Mouse (Mus musculus): ENCODE data around the gene Uqcr10. TPM values are rescaled to one million over a fixed set of nuclear protein-coding genes. Genes with fewer than 3 reads are reported as not detected.

The Uqcr10 gene
- total RNA-seq, 2 experiments from 2014 or later: 253 to 282 TPM

DNA sequence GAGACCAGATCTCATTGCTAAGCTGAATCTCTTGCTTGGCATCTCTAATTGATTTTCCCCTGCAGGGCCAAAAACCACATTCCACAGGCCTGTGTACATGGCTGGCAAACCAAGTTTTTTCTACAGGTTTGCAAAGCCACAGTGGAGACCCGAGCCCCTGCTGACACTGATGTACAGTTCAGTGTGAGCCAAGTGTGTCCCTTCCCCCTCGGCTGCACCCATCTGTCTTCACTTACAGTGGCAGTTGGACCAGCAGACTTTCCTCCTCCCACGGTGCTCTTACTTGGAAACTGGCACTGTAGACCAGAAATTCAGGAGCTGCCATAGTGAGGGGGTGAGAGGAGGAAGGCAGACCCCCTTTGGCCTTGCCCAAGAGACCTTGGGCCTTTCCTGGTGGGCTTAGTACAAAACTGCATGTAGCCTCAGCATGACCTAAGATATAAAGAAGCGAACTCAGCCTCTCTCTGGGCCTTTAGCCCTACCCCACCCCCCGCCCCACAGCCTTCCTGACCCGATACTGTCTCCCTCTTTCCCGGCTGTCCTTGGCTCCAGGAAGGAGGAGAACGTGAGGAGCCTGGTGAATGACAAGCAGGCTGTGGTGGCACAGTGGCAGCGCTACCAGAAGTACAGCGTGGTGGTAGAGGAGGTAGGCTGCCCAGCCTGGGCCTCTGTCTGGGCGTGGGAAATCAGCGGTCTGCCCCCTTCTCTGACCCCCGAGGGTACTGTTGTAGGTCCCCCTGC is 25.3 kb downstream of the Uqcr10 start:
- intact Hi-C loops (cut with DNase I): no loop called here

DNA sequence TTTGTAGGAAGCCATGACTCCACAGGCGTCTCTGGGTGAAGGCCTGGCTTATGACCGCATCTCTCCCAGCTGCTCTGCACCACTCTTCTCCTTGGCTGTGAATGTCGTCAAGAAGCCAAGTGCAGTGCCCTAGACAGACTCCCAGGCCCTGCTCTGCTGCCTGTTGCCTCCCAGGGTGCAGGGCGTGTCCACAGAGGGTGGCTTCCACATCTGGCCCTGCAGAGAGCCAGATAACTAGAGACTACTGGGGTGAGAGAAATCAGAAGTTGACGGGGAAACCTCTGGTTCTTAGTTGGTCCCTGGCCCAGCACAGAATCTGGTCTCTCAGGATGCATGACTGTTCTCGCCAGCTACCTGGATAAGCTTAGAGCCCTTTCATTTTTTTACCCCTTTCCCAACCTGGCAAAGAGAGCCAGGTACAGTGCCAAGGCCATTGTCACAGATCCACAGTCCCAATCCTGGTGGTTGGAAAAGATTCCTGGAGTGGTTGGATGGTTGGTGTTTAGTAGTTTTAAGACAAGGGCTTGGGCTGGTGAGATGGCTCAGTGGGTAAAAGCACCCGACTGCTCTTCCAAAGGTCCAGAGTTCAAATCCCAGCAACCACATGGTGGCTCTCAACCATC is 26.8 kb downstream of the Uqcr10 start:
- intact Hi-C loops (cut with DNase I): no loop called here
- DNase-seq: no peak

More for the DNA sequence above, 25.3 kb downstream of the Uqcr10 start:
- DNase-seq: peak; percentile 75

DNA sequence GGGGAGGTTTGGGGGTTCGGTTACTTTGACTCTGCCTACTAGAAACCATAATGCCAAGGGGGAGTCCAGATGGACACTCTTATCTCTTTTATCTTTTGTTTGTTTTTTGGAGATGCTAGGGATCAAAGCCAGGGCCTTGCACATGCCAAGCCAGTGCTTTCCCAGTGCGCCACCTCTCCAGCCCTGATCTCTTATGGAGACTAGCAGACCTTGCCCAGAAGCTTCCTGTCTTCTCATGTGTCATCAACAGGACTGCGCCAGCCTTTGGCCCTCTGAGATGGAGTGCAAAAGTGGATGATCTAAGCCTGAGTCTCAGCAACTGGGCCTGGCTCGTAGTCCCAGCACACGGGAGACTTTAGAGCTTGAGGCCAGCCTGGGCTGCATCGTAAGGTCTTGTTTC is 28.4 kb downstream of the Uqcr10 start:
- intact Hi-C loops (cut with DNase I): no loop called here
- no peak for DNase-seq

DNA sequence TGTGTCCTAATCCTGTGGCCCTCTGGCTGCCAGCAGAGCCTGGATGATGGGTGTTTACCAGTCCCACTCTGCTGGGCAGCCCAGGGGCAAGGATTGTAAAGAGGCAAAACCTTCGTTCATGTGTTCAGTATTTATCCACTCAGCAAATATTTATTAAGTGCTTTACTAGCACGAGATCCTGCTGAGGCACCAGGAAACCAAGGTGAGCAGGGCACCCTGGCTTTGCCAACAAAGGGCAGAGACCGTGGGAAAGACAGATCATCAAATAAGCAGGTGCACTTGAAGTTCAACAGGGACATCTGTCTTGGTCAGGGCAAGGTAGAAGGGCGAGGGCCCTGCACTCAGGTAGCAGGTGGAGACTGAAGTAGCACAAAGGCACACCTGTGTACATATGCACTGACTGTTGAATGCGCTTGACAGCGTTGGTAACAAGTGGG is 29.0 kb downstream of the Uqcr10 start:
- intact Hi-C loops (cut with DNase I): no loop called here
- no peak for DNase-seq

DNA sequence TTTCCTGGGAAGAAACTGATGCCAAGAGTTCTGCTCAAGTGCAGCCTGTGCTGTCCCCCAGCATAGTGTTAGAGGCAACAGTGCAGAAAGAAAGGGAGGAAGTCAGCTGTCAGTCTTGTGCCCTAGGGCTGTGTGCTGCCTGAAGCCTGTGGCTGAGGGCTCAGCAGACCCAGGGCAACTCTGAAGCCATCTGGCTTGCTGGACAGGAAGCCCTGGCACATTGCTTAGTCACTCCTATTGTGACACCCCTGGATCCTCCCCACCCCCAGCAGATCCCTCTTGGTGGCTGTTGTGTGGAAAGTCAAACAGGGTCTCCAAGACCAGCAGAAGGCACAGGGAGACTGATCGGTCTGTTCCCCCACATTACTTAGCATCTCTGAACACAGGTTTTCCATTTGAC is 29.5 kb downstream of the Uqcr10 start:
- intact Hi-C loops (cut with DNase I): no loop called here

DNA sequence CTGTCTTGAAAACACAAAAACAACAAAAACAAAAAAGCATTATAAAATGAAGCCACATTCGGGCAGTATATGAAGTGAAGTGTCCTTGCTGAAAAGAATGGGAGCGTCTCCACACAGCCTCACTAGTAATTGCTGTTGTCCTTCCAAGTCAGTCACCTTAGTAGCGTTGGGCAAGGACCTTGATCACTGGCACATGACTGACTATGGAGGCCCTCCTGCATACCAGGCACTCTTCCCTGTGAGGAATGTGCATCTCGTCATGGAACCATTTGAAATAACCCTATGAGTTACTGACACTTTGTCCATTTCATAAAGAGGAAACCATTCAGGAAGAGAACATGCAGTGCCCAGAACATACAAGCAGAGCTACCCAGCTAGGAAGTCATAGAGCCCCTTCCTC is 32.4 kb downstream of the Uqcr10 start:
- no peak for DNase-seq
- intact Hi-C loops (cut with DNase I): no loop called here

More for the DNA sequence above, 29.5 kb downstream of the Uqcr10 start:
- peak; percentile 19 for DNase-seq

DNA sequence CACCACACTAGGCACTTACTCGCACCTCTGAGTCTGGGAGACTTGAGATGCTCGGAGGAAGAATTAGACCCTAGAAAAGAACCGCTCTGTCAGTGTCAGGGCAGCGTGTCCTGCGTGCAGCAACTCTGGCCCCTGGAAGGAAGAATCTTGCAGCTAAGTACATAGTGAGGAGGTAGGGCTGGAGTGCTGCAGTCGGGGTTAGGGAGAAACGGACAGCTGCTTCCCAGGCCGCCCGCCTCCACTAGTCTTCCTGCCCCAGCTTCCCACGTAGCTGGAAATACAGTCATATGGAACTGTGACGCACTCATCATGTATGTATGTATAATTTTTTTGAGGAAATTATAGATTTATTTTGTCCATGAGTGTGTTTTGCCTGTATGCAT is 41.7 kb downstream of the Uqcr10 start:
- intact Hi-C loops (cut with DNase I): no loop called here
- DNase-seq: no peak

DNA sequence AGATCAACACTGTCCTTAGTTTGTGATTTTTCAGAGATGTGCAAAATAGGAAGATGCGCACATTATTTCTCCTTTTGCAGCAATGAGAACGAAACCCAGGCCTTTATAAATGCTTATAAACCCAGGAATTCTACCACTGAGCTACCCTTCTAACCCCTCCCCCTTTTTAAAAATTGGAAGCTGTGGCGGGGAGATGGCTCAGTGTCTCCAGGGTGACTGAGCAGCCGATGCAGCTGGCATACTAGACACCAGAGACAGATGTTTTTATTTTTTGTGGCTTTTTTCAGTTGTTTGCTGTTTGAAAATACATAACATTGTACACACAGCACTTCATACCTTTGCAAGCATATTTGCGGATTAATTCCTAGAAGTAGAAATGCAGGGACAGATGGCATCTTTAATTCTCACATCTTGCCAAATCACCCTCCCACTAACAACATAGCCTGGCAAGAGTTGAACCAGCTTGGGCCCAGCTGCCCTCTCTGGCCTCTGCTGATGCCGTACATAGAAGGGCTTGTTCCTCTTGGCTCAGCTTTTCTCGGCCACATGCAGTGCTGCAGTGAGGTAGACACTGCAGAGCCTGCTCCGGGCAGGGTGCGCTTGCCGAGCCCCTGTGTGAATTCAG is 42.2 kb downstream of the Uqcr10 start:
- peak; percentile 83 for DNase-seq
- intact Hi-C loops (cut with DNase I): no loop called here

DNA sequence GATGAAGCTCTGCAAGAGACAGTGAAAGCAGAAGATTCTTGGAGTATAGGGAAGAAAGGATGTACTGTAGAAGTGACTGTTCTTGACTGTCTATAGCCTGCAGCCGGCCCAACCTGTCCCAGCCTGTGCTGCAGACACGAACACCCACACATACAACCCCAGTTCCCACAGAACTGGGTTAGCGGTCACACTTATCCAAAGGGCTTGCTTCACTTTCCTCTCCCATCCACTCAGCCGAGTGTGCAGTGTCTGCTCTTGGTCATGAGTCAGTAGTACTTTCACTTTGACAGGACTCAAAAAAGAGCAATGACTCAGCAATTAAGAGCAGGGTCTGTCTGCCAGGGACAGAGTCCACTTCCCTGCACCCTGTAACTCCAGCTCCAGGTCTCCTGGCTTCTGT is 42.8 kb downstream of the Uqcr10 start:
- DNase-seq: no peak
- intact Hi-C loops (cut with DNase I): no loop called here

DNA sequence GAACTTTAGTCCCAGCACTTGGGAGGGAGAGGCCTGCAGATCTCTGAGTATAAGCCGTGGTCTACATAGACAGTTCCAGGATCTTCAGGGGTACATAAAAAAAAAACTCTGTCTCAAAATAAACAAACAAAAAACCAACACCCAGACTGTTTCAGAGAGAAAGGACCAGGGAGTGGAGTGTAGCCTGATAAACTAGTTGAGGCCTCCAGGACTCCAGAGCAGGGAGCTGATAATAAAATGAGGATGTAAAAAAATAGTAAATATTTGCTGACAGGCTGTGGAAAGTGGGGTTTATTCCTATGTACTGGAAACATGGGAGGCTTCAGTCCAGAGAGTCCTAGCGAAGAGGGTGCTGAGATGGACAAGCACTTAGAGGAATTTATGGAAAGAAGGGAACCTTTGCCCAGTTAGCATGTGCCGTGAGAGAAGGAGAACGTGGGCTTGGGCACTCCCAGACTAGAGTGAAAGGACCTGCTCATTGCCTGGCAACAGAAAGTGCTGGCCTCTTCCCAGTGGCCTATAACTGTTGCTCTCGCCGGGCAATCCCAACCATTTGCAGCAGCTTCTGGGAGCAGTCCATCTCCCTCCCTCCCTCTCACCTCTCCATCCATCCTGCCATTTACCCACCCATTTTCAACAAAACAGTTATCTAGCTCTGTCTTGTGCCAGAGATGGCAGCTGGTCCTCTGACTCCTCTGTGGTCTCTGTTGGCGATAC is 43.7 kb downstream of the Uqcr10 start:
- peak; percentile 52 for DNase-seq

DNA sequence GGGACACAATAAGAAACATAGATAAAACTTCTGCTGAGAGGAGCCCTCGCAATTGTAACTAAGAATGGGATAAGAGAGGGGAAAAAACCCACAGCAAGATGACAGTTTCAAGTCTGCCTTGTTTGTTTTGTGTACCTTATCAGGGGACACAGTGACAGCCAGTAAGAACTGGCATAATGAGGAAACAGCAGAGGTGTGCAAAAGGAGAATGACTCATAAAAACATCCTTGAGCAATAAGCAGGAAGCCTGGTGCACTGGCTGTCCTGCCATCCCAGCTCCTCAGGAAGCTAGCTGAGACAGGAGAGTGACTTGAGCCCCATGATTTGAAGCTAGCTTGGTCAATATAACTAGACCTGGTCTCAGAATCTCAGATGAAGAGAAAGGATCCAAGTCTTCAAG is 44.3 kb downstream of the Uqcr10 start:
- intact Hi-C loops (cut with DNase I): no loop called here
- no peak for DNase-seq

More for the DNA sequence above, 43.7 kb downstream of the Uqcr10 start:
- intact Hi-C loops (cut with DNase I): no loop called here

Other genes with a start within 250 kb of the Uqcr10 start
- gene Mtmr3, start 109.5 kb downstream of the Uqcr10 start, total RNA-seq (2021): 10 to 100 TPM; 74.2 to 76.6 TPM
- gene Gm11032, start 84.3 kb downstream of the Uqcr10 start, total RNA-seq (2021): not detected
- 10 to 100 TPM; 27.3 to 28.3 TPM for gene Ascc2, start 66.6 kb downstream of the Uqcr10 start, total RNA-seq (2021)
- 10 to 100 TPM; 24.9 to 31.3 TPM for gene Zmat5, start 336 bp upstream of the Uqcr10 start, total RNA-seq (2021)
- 1 to 10 TPM; 2.2 to 4.3 TPM for gene Cabp7, start 42.4 kb upstream of the Uqcr10 start, total RNA-seq (2021)
- gene Nf2, start 145.2 kb upstream of the Uqcr10 start, total RNA-seq (2021): 100 to 1,000 TPM; 155 to 162 TPM
- 100 to 1,000 TPM; 102 TPM for gene Nipsnap1, start 169.6 kb upstream of the Uqcr10 start, total RNA-seq (2021)
- gene Thoc5, start 191.0 kb upstream of the Uqcr10 start, total RNA-seq (2021): 10 to 100 TPM; 58.1 to 61.4 TPM
- 1 to 10 TPM; 3.2 to 4.8 TPM for gene Nefh, start 243.7 kb upstream of the Uqcr10 start, total RNA-seq (2021)